Mouse (Mus musculus) gonadal fat pad, adult 2 months (tissue): ENCODE data around the gene Gm42791. TPM values are rescaled to one million over a fixed set of nuclear protein-coding genes. Genes with fewer than 3 reads are reported as not detected.
A peak's percentile ranks its signal among the peaks of the same experiment; 100 is the strongest.

Experiments used
- DNase-seq: peaks from one replicate; pipeline ENCODE4 v3.0.0-alpha.2; 2012; ENCODE audit warnings: low read depth
- polyA plus RNA-seq: library from polyadenylated mRNA; depleted of rRNA; stranded (reverse); fragments of >200 nt; gene quantifications from 2 replicates; pipeline ENCODE4 v1.2.3, GENCODE M21; 2012; rRNA removed

Gene Gm42791
- polyA plus RNA-seq, result not detected in 2 replicates

DNA sequence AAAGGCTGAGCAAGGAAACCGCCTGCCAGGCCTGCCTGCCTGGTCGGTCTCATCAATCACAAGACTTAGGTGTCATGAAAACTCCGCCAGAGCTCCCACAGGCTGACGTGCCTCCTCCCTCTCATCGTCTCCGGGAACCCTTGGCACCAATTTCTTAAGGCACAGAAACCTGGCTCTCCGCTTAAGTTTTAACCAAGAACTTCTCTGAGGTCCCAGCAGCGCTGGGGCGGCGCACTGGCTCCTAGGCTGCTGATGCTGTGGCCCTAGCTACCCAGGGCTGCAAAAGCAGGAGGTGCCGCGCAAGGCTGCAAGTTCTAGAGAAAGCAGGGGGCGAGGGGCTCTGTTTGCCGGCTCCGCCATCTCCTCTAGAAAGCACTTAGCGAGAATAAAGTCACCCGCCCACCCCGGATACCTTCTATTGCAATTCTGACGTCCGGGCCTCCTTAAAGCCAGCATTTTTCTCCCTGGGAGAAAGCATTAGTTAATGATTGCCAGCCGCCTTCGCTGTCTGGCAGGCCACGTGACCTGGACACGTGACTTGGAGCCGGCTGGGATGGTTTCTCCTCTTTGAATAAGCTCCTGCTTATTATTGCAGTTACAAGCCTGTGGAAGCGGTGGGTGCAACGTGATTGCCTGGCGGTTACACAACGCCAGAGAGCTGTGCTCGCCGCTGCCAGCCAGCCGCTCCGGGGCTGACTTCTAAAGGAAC, at the start of gene Gm42791:
Gene Gm42791, minus strand, starts transcription at position 442 of the 709 bp plus-strand sequence.
- DNase-seq, result peak; percentile 94

DNA sequence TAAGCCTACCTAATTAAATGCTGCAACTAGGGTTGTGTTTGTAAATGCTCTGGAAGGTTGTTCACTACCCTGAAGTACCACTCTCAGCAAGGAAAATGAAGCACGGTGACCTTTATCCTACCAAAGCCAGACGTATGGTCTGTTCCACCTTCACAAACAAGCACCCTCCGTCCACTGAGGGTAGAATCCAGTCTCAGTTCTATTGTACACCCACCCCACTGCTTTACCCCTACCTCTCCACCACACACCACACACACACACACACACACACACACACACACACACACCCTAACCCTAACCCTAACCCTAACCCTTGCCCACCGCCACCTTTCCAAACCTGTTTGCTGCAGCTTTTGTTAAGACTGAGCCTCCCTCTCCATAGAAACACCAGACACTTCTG, 49.1 kb upstream of the Gm42791 start:
- no peak for DNase-seq

DNA sequence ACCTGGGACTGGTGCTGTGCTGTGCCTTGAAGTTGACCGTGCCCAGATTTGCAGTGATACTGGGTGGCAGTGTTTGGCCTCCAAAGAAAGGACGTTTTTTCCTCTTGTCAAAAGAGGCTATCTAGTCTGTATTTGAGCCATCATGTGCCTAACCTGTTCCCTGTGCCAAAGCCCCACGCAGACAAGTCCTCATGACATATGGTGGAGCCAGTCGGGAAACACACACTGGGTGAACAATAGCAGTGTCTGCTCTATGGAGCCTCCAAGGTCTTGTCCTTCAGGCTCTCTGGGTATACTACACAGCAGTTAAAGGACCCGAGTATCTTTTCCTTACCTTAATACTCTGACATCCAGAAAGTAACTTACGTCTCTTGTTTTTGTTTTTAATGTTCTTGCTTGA, 48.3 kb upstream of the Gm42791 start:
- DNase-seq, result no peak

DNA sequence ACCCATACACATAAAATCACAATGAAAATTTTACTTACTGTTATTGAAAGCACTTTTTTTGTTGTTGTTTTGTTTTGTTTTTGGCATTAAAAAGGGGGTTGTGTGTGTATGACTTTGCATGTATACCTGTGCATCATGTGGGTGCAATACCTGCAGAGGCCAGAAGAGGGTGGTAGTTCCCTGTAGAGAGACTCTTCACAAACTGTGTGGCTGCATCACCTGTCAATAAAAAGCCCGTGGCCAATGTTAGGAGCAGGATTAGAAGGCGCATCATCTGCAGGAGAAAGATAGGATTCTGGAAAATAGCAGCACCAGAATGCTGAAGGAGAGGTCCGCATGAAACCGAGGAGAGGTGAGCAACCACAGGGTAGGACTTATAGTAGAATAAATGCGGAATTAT, 44.9 kb upstream of the Gm42791 start:
- DNase-seq, result no peak

DNA sequence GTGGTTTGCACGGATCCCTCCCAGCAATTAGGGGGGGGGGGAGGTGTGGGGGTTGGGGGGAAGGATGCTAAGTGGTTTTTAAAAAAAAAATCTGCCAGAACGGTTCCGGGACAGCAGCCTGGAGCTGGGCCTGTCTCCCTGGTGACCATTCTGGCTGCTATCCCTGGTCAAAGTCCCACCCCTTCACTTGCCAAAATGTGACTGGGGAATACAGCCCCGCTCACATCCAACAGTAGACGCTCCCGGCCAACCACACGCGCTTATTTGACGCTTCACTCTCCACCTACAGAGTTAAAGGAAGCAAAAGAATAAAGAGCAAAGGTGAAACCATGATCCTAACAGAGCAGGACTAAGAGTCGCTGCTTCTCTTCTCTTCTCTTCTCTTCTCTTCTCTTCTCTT, 42.8 kb upstream of the Gm42791 start:
- DNase-seq, result no peak

DNA sequence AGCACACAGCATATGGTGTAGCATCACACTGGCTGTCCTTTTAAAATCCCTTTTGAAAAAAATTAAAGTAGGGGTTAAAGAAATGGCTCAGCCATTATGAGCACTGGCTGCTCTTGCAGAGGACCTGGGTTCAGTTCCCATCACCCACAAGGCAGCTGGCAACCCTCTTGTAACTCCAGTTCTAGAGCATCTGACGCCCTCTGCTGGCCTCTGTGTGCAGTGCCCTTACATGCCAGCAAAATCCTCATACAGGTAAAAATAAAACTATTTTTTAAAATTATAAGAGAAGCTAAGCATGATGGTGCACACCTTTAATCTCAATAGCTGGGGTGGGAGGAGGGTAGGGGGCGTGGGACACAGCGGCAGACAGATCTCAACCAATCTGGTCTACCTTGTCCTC, 42.0 kb upstream of the Gm42791 start:
- DNase-seq, result no peak

DNA sequence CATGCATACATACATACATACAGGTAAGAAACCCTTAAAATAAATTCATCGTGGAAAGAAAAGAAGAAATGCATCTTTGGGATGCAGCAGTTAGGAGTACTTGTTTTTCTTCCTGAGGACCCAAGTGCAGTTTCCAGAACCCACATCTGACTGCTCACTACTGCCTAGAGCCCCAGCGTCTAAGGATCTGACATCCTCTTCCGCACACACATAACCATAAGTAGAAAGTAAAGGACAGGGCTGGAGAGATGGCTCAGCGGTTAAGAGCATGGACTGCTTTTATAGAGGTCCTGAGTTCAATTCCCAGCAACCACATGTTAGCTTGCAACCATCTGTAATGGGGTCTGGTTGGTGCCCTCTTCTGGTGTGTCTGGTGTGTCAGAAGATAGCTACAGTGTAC, 37.5 kb upstream of the Gm42791 start:
- no peak for DNase-seq

DNA sequence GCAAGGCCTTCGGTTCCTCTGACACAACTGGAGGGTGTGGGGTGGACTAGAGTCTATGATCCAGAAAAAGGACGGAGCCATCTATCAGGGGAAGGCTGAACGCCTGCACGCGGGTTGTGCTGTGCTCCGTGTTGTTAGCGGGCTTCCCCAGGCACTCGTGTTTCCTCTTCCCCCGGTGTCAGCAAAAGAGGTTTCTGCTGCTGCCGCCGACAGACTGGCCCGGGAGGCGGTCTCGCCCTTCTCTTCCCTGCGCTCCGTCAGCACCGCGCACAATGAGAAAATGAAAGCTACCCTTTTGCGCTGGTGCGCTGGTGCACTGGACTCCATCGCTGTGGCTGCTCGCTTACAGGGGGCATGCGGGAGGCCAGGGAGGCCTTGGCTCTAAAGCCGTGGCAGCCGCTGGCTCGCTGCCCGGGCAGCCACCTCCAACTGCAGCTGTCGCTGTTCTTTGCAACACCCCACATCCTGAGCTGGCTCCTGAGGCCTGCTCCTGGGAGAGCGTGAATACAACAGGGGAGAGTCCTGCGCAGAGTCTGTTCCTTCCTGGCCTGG, 36.3 kb upstream of the Gm42791 start:
- no peak for DNase-seq

DNA sequence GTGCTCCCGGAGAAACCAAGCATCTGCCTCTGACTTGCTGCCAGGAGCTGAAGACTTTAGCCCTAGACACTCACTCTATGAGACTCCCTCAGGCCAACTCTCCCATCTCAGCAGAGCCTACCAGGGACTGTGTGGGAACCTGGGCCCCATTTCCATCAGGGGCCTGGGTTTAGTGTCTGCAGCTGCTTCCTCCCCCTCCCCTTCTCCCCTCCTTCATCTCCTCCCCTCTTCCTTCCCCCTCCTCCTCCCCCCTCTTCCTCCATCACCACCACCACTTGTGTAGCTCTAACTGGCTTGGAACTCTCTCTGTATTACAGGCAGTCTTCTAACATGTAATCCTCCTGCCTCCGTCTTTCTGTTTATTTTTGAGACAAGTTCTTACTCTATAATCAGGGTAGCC, 35.2 kb upstream of the Gm42791 start:
- DNase-seq, result no peak

DNA sequence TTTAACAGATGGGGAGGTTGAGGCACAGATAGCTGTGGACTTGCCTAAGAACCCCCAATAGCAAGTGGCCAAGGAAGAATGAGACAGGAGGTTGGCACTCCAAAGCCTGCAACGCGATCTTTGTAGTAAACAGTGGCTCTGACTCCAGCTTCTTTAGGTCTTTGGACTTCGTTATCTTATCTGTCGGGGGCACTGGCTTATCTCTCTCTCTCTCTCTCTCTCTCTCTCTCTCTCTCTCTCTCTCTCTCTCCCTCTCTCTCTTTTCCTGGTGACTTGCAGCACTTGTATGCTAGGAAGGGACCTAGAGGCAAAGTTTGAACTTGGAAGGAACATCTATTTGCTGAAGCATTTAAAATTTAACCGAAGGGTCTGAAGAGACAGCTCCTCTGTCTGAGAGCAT, 33.4 kb upstream of the Gm42791 start:
- no peak for DNase-seq

DNA sequence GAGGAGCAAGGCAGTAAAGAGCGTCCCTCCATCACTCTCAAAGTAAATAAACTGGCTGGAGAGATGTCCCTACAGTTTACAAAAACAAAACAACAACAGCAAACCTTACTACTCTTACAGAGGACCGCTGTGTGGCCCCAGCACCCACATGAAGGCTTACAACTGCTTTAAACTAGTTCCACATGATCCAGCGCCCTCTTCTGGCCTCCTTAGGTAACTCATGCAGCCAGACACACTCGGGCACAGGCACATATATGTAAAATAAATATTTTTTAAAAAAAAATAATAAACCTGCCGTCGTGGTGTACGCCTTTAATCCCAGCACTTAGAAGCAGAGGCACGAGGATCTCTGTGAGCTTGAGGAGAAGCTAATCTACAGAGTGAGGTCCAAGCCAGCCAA, 32.4 kb upstream of the Gm42791 start:
- DNase-seq, result no peak

DNA sequence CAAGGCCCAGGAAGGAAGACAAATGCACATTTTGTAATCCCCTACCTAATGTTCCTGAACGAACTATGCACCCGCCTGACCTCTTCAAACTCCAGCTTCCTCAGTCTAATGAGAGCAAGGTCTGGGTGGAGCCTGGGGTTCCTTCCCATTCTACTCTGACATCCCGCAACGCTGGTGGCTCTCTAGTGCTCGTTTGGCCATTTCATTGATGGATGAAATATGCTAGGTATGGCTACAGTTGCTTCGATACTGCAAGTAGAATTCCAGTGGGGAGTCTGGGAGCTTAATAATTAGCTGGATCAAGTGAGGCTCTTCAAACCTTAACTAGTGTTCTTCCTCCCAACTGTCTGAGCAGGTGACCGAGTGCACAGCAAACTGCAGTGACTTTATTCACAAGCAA, 26.2 kb upstream of the Gm42791 start:
- no peak for DNase-seq

DNA sequence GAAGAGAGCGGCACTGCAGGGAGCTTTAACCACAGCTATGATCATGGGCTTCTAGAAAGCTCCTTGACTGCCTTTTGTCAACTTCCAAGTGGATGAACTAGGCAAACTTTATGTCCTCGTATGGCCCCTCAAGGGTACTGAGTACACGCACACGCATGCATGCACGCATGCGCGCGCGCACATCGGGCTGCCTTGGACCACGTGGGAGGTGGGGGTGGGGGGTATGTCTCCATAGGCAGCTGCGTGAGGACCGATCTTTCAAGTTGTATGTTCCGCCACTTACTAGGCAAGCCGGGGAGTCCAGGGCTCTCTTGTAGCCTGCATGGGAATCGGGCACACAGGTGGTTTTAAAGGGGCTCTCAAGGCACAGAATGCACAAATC, 25.7 kb upstream of the Gm42791 start:
- DNase-seq, result no peak

DNA sequence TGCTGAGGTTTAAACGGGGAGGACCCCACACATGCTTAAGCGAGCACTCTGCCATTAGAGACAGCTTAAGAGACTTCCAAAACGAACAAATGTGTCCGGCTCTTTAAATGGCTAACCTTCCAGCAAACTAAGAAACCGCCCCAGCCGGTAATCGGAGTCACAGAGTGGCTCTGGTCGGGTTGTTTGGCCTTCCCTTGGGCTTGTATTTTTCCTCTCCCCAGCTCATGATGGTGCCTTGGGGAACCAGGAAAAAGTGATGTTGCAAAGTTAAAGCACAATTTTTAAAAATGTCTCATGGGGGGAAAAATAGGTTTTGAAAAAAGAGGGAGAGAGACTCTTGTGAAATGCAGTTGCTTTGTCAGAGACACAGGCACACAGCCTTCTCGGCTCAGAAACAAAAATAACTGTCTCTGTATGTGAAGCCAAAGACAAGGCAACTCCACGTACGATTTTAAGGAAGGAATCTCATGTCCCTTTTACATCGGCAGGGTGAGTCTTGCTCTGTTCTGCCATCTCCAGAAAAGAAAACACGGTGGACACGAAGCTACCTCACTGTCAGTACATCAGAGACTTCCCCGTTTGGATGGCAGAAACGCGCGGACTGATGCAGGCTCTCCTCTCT, 25.2 kb upstream of the Gm42791 start:
- DNase-seq, result no peak

DNA sequence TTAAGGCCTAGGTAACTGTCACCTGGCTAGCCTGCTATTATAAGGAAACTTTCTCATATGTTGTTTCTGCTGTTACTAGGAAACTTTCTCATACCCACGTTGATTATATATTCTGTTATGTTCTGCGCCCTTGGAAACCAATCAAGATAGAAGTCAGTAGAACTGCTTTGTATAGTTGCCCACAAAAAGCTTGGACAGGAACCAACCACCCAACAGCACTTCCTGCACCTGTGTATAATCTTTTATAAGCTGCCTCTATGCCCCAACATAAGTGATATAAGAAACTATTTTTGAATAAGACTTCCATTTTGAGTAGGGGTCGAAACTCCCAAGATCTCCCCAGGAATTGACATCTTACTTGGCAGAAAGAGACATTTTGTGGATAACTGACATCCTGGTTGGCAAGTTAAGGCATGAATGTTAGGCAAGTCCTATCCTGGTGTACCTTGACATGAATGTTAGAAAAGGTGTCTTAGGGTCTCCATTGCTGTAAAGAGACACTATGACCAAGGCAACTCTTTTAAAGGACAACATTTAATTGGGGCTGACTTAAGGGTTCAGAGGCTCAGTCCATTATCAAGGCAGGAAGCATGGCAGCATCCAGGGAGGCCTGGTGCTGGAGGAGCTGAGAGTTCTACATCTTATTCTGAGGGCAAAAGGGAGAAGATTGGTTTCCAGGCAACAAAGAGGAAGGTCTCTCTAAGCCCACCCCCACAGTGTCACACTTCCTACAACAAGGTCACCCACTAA, 22.9 kb upstream of the Gm42791 start:
- DNase-seq, result no peak

DNA sequence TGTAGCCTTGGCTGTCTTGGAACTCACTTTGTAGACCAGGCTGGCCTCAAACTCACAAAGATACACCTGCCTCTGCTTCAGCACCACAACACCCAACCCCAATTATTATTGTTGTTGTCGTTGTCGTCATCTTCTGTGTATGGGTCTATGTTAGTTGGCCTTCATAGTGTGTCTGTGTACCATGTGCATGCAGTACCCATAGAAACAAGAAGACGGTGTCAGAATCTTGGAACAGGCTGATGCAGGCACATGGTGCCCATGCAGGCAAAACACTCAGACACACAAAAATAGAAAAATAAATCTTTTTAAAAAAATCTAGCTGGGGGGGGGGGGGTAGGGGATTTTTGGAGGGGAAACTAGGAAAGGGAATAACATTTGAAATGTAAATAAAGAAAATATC, 22.2 kb upstream of the Gm42791 start:
- no peak for DNase-seq

DNA sequence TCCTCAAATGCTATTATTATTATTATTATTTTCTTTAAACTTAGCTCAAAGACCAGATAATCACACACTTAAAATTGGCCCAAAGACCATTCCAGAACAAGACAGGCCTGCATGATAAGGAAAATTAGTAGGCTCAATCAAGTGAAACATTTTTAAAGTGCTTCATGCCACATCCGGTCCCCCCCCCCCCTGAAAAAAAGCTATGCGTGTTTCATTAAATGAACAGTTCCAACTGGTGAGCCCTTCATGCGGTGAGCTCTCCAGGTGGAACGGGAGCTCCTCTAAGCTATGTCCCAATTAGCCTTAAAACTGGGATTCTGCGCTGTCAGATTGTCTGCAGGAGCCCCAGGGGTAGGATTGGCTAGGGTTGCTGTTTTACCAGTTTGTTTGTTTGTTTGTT, 21.3 kb upstream of the Gm42791 start:
- DNase-seq, result no peak

DNA sequence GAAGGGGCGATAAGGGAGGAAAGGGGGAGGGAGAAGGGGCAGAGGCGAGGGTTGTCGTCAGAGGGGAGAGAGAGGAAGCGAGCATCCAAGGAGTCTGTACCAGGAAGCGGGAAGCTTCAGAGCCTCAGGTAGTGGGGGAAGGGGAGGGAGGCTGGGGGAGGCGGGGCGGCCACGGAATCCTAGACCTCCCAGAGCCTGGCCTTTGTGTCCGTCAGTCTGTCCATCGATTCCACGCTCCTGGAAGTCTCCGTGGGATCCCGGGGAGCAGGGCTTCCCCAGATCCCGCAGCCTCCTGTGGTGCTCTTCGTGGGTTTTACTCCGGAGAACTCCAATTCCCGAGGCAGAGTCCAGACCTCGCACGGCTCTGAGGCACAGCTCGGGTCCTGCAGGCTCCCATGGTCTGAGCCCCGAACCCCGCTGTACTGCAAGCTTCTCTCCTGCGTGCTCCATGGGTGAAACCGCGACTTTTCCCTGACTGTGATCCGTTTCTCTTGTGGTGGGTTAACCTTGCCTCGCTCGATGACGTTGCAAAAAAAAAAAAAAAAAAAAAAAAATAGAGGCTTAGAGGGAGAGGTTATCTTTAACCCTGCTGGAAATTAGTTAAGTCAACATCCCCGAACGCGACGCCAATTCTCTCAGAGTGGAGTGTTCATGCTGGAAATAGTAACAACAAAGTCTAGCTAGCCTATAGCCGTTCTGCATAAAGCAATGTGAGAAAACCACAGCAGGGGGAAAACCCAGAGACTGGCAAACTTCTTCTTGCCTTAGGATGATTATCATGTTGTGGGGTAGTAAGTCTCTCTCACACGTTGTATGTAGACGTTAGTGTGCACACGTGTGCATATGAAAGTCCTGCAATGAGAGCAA, 20.6 kb upstream of the Gm42791 start:
- no peak for DNase-seq

DNA sequence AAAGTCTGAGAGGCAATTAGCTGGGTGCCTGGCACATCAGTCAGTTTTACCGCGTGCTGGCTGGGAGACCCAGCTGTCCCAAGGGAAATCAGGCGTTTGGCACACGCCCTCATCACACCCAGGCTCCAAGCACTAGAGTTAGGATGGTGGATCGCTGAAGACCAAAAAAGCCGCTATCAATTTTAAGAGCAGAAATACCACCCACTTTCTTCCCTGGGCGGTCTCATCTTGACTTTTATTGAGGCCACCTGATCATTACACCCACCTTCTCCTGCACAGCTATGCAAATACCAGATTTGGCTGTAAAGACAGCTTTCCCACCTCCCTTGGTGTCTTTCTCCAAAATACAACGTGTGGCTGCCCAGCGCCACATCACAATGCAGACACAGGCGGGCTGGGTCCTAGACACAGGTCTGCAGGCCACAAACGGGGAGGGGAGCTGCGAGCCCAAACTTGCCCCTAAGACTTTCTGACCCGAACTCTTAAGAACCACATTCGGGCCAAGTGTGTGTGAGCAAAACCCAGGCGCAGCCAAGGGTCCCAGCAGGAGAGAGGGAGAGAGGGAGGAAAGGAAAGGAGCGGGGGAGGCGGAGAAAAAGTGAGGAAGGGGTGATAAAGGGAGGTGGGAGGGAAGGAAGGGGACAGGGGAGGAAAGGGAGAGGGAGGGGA, 19.8 kb upstream of the Gm42791 start:
- no peak for DNase-seq

DNA sequence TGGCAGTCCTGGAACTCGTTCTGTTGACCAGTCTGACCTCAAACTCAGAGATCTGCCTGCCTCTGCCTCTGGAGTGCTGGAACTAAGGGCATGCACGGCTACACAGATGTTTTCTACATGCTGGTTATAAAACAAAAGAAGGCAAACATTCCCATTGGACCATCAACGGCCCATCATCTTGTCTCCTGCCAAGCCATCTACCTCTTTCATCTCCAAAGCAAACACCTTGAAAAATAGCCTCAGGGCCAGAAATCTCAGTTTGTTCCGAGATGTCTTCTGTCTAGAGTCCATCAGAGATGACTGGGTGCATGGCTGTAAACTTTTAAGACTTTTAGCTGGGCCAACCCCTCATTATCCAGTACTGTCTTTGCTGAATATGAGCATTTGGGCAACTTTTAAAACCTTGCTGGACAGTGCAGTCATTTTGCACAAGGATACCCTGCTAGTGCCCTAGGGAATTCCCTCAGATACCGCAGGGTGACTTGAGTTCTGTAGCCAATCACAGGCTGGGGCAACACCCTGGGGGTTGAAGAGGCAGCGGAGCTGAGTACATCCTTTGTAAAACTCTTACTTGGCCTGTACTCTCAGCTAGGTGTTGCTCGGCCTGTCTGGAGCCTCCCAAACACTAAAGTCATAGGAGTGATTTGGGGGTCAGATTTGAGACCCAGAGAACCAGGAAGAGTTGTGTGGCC, 19.0 kb upstream of the Gm42791 start:
- no peak for DNase-seq

DNA sequence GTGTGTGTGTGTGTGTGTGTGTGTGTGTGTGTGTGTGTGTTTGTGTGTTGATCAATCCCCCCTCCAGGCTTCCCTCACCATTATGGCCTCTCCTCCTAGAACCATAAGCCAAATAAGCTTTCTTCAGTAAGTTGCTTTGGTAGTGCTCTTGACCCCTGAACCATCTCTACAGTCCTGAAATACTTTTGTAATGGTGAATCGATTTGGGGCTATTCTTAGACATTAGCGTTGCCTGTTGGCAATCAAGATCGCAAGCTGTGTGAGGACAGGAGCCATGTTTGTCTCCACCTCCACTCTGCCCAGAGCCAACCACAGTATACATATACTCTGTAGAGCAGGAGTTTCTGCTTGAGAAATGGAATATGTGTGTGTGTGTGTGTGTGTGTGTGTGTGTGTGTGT, 14.2 kb upstream of the Gm42791 start:
- DNase-seq, result no peak
